Comparison of ENCODE assay signal across 8 mouse cellular contexts in genomic region chr11:6528186-6529006, GRCm38 (mm10). TPM values are rescaled to one million over a fixed set of nuclear protein-coding genes. Genes with fewer than 3 reads are reported as not detected.
A peak's percentile ranks its signal among the peaks of the same experiment; 100 is the strongest.
DNase-seq lines count a peak whose midpoint lies in the region; ATAC-seq and TF ChIP-seq lines count a peak whose summit lies in the region.

No protein-coding gene starts in this region.

- intact Hi-C loops in heart, postnatal 14 days (cut with DNase I): loop anchor here (2.0 kb wide), 1 partner anchor 14 kb away; no protein-coding TSS in a partner anchor

- H3K27ac ChIP-seq in ES-Bruce4 (ENCODE audit: insufficient read depth, low read length): peak overlapping the region; percentile 96
- H3K27ac ChIP-seq in forebrain, embryonic 13.5 days: peak overlapping the region; percentile 70
- peak overlapping the region; percentile 81 for H3K27ac ChIP-seq in neural tube, embryonic 15.5 days (replicated peaks)

- peak; percentile 99 to 100 for DNase-seq in heart, postnatal 14 days
- DNase-seq in layer of hippocampus, adult 11-12 months (ENCODE audit: low spot score): peak; percentile 99
- DNase-seq in lung, adult 18-20 months: peak; percentile 94 to 95
- DNase-seq in testis, postnatal 14 days (ENCODE audit: low spot score): peak; percentile 95

- TF ChIP-seq EP300 in ES-Bruce4 (IDR thresholded peaks at IDR 0.05; ENCODE audit: insufficient read depth, low read depth, low read length): no peak; the same call in 1 of the 2 replicates

- H3K9ac ChIP-seq in ES-Bruce4 (ENCODE audit: low read depth, poor library complexity, severe bottlenecking): peak overlapping the region; percentile 90
- peak overlapping the region; percentile 79 for H3K9ac ChIP-seq in forebrain, embryonic 13.5 days
- peak overlapping the region; percentile 71 for H3K9ac ChIP-seq in neural tube, embryonic 15.5 days (replicated peaks)

- no peaks in the 10 kb centered on the region for H3K27me3 ChIP-seq in ES-Bruce4 (ENCODE audit: control insufficient read depth, insufficient read depth, low read length, poor library complexity, severe bottlenecking)
- H3K27me3 ChIP-seq in forebrain, embryonic 13.5 days: no peaks in the 10 kb centered on the region
- no peaks in the 10 kb centered on the region for H3K27me3 ChIP-seq in neural tube, embryonic 15.5 days (replicated peaks)

- TF ChIP-seq POLR2A in ES-Bruce4 (IDR thresholded peaks at IDR 0.05; ENCODE audit: insufficient read depth, low read length): peak; percentile 93

- peak; percentile 92 for ATAC-seq in cerebellum, adult (ENCODE audit: insufficient number of reproducible peaks, low FRiP score, low TSS enrichment)
- ATAC-seq in forebrain, embryonic 13.5 days: peak; percentile 98
- ATAC-seq in neural tube, embryonic 15.5 days (ENCODE audit: low FRiP score): peak; percentile 97

- H3K9me3 ChIP-seq in ES-Bruce4 (replicated peaks; ENCODE audit: control insufficient read depth, insufficient read depth, low read length, poor library complexity, severe bottlenecking): peaks cover 2% of the 10 kb centered on the region; the same call in 1 of the 2 replicates
- no peaks in the 10 kb centered on the region for H3K9me3 ChIP-seq in forebrain, embryonic 13.5 days (replicated peaks)
- H3K9me3 ChIP-seq in neural tube, embryonic 15.5 days (replicated peaks): no peaks in the 10 kb centered on the region

- peaks cover 2% of the 10 kb centered on the region for H3K4me1 ChIP-seq in ES-Bruce4 (ENCODE audit: control insufficient read depth, insufficient read depth, low read length)
- H3K4me1 ChIP-seq in forebrain, embryonic 13.5 days: peaks cover 34% of the 10 kb centered on the region
- peaks cover 25% of the 10 kb centered on the region for H3K4me1 ChIP-seq in neural tube, embryonic 15.5 days

- H3K4me2 ChIP-seq in forebrain, embryonic 13.5 days: peak overlapping the region; percentile 91
- peak overlapping the region; percentile 91 for H3K4me2 ChIP-seq in neural tube, embryonic 15.5 days

- peak overlapping the region; percentile 83 for H3K4me3 ChIP-seq in ES-Bruce4 (ENCODE audit: low read depth, low read length)
- peak overlapping the region; percentile 63 for H3K4me3 ChIP-seq in forebrain, embryonic 13.5 days
- H3K4me3 ChIP-seq in neural tube, embryonic 15.5 days (replicated peaks): peak overlapping the region; percentile 66

- peaks cover 39% of the 10 kb centered on the region for H3K36me3 ChIP-seq in ES-Bruce4 (ENCODE audit: control insufficient read depth, insufficient read depth, low read length, poor library complexity, severe bottlenecking)
- peaks cover 32% of the 10 kb centered on the region for H3K36me3 ChIP-seq in forebrain, embryonic 13.5 days (ENCODE audit: poor library complexity, severe bottlenecking)
- peaks cover 27% of the 10 kb centered on the region for H3K36me3 ChIP-seq in neural tube, embryonic 15.5 days

- TF ChIP-seq CTCF in ES-Bruce4 (IDR thresholded peaks at IDR 0.05; ENCODE audit: low read depth, low read length): peak; percentile 46

- WGBS in forebrain, embryonic 13.5 days: under 1% methylated on average over 51 of the region's 51 CpGs
- under 1% methylated on average over 51 of the region's 51 CpGs for WGBS in neural tube, embryonic 15.5 days

RNA-seq across cellular contexts. Expression of gene Myo1g, which starts 7.6 kb away (rescaled TPM):
- 0.36 and 1.1 TPM in 2 replicates for polyA plus RNA-seq in ES-Bruce4 (2011; ENCODE audit: insufficient read depth, insufficient read length, low read depth, missing spikeins)
- polyA plus RNA-seq in forebrain, embryonic 13.5 days (2015; fragmentation: Nextera tagmentation; extraction: Ambion mirVana): 0.17 and 0.21 TPM in 2 replicates
- 1 to 10 TPM; 1.9 to 3.2 TPM for total RNA-seq in heart, postnatal 14 days (2021)
- polyA plus RNA-seq in neural tube, embryonic 15.5 days (2015; fragmentation: Nextera tagmentation; extraction: Ambion mirVana): 0.37 and 6.2 TPM in 2 replicates

RNA-seq across cellular contexts. Expression of gene Ccm2, which starts 18.3 kb away (rescaled TPM):
- polyA plus RNA-seq in ES-Bruce4 (2011; ENCODE audit: insufficient read depth, insufficient read length, low read depth, missing spikeins): 36.5 and 38.7 TPM in 2 replicates
- 82.2 and 90.5 TPM in 2 replicates for polyA plus RNA-seq in forebrain, embryonic 13.5 days (2015; fragmentation: Nextera tagmentation; extraction: Ambion mirVana)
- total RNA-seq in heart, postnatal 14 days (2021): 10 to 100 TPM; 22.8 to 32.9 TPM
- polyA plus RNA-seq in neural tube, embryonic 15.5 days (2015; fragmentation: Nextera tagmentation; extraction: Ambion mirVana): 96.2 and 107 TPM in 2 replicates

RNA-seq across cellular contexts. Expression of gene Purb, which starts 52.7 kb away (rescaled TPM):
- 49.8 and 52.0 TPM in 2 replicates for polyA plus RNA-seq in ES-Bruce4 (2011; ENCODE audit: insufficient read depth, insufficient read length, low read depth, missing spikeins)
- 13.9 and 14.8 TPM in 2 replicates for polyA plus RNA-seq in forebrain, embryonic 13.5 days (2015; fragmentation: Nextera tagmentation; extraction: Ambion mirVana)
- total RNA-seq in heart, postnatal 14 days (2021): 10 to 100 TPM; 49.6 to 53.0 TPM
- 11.4 and 14.7 TPM in 2 replicates for polyA plus RNA-seq in neural tube, embryonic 15.5 days (2015; fragmentation: Nextera tagmentation; extraction: Ambion mirVana)

Comparison
In these comparisons a context has a peak if more than half of its experiments do, and no peak if none do; other contexts are left out.
1. Peak in every context shown above with its lines: DNase-seq, ATAC-seq, H3K4me3 ChIP-seq and H3K27ac ChIP-seq.